Mouse (Mus musculus) embryo, embryonic 9.5 days (tissue): ENCODE data around the gene Tspan5.

Experiments
- DNase-seq: peaks from one replicate; pipeline ENCODE4 v3.0.0-alpha.2; 2017; ENCODE audit errors: extremely low spot score

Tspan5 gene

GRCm38 (mm10) chr3:138845820-138846219, 103.8 kb downstream of the Tspan5 start:
- DNase-seq = no peak

DNA sequence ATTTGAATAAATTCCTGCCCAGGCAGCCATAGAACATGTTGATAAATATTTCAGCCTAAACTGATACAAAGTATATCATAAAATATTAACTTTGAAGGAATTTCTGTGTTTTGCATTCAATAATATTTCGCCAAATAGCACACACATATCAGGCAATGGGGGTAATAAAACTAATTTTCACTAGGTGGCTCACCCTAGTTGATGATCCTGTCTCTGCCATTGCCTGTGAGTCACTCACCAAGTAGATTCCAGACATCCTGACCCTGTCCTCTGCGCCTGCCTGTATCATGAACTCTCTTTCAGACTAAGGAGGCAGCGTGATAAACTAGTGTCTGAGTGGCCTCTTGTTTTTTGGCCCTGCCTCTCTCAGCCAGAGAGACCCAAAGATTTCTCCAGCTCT, 105.8 kb downstream of the Tspan5 start:
- DNase-seq = no peak

GRCm38 (mm10) chr3:138849755-138850301, 107.8 kb downstream of the Tspan5 start:
- no peak for DNase-seq

- peak; percentile 57 for DNase-seq
These were observed 109.9 kb downstream of the Tspan5 start for GRCm38 (mm10) chr3:138851876-138852275.

- no peak for DNase-seq
These were observed 111.1 kb downstream of the Tspan5 start for GRCm38 (mm10) chr3:138852982-138853689.

DNA sequence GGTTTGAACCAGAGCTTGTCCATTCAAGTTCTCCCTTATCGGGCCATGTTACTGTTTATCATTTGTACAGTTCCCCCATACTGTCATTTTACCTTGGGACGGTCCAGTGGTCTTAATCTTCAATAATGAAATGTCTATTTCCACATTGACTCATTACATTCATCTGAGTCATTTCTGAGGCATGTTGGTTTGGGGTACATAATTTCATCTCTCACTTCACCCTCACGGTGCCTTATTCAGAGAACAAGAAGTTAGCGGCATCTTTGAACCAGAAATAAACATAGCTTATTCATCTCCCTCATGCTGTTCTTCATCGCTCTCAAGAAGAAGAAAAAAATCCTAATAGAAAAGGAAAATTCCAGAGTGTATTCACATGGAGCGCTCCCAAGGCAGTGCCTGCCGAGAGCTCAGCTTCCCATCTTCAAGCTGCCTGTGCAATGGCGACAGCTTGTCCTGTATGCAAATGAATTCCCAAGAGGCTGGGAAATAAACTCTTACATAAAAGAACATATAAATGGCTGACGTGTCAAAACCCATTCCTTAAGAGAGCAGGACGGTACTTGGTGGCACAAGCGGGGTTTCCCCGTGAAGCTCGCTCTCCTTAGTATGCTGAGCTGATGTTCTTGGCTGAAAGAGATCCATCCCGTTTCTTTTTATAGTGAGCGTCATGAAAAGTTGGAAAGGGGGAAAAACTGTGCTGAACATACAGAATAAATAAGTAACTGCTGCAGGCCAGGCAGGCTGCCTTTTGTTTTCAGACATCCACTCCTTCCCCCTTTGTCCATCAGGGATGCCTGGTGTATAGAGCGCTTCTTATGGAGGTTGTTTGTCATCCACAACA, 112.2 kb downstream of the Tspan5 start:
- DNase-seq = no peak

DNA sequence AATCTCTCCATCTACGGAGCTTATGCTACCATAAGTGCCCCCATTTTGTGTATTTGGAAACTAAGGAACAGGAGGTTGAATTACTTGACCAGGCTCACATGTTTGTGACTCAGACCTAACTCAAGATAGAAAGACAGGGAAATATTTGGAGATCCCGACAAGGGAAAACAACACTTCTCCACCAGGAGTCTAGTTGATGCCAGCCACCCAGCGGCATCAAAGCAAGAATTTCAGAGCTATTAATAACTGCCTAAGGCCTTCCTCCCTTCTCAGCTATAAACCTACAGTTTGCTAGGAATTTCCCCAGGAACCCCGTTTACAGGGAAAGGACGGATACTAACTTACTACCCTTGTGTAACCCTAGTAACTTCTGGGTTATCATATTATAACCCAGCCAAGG, 113.4 kb downstream of the Tspan5 start:
- no peak for DNase-seq

GRCm38 (mm10) chr3:138856946-138857345, 115.0 kb downstream of the Tspan5 start:
- DNase-seq = no peak

DNA sequence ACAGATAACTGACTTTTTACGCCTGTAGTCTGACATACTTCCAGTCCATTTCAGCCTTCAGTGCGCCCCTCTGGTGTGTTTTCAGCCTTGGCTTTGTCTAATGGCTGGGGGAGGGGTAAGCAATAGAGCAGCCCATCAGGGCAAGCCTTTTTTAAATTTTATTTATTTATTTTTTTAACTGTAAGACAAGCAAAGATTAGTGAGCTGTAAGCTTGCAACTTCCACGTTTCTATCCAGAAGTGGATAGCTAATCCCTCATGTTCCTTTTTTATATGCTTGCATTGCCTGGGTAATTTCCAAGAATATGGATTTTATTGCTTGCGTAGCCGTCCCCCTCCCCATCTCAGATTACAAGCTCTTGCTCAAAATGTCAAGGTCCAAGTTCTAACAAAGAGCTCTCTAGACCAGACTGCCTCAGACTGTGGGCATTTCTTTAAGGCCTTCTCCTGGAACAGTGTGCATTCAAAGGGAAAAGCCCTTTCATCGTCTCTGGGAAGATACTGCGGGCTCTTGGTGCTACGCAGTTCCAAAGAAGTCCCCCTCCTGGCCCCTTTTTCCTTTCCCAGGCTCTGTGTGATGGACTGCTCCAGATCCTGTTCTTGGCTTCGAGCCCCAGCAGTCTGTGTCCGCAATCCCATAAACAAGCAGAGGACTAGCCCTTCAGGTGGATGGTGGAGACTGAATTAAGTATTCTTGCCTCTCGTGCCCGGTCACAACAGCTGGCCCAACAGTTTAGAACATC, 116.0 kb downstream of the Tspan5 start:
- no peak for DNase-seq

GRCm38 (mm10) chr3:138858649-138859048, 116.7 kb downstream of the Tspan5 start:
- no peak for DNase-seq

- no peak for DNase-seq
These were observed 117.2 kb downstream of the Tspan5 start for GRCm38 (mm10) chr3:138859166-138859565.

DNA sequence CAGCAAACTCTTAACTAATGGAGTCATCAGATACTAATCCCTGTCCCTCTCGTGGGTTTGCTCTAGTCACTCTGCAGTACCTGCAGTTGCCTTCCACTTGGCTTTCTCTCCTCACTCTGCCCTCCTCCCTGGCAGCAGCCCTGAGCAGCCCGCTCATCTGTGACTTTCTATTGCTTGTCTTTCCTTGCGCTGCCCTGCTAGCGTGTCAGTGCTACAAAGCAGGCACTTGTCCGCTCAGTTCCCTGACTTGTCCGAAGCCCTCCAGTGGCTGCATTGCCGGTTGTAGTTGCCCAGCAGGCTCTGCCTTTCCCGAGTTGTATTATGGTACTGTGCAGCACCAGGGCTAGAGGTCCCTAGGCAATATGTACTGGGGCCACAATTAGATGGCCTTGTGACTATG, 117.7 kb downstream of the Tspan5 start:
- DNase-seq = no peak

DNA sequence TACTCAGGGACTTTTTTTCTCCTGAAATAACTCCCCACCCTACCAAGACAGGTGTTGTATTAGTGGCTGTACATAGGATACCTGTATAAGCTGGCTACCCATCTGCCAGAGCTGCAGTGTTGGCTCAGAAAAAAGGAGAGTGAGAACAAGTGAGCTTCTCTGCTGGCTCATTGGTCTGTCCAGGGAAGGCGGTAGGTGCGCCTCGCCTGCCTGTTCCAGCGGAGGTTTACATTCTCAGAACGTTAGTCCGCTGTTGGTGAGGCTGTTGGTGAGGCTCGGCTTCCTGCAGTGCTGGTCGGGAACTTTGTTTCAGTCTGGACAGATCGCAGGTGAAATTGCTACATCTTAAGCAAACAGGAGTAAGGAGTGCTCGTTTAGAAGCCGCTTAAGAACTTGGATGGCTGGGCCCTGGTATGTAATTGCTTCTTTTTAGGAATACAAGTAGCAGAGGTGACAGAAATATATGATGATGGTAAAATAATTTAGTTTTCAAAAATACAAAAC, 118.3 kb downstream of the Tspan5 start:
- DNase-seq = no peak

GRCm38 (mm10) chr3:138861032-138861431, 119.0 kb downstream of the Tspan5 start:
- no peak for DNase-seq

GRCm38 (mm10) chr3:138861589-138861988, 119.6 kb downstream of the Tspan5 start:
- DNase-seq = no peak

DNA sequence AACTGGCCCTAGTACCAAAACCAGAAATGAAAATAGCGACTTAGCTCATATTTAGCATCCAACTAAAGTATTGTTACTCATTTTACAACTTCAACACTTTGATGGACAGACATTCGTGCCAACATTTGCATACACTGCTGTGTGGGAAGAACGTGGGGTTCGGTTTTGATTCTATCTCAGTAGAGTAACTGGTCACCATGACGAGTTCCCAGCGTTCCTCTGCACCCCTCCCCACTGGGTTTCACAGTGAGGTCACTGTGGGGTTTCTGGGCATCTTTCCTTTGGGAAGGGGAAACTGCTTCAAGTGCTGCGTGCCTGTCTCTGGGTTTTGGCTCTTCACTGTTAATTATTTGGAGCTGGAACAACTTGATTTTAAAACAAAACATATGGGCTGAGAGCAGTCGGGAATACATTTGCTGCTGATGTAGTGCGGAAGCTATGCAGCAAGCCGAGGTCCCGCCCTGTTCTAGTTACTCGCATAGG, 122.2 kb downstream of the Tspan5 start:
- no peak for DNase-seq

GRCm38 (mm10) chr3:138865271-138865670, 123.3 kb downstream of the Tspan5 start:
- no peak for DNase-seq

DNA sequence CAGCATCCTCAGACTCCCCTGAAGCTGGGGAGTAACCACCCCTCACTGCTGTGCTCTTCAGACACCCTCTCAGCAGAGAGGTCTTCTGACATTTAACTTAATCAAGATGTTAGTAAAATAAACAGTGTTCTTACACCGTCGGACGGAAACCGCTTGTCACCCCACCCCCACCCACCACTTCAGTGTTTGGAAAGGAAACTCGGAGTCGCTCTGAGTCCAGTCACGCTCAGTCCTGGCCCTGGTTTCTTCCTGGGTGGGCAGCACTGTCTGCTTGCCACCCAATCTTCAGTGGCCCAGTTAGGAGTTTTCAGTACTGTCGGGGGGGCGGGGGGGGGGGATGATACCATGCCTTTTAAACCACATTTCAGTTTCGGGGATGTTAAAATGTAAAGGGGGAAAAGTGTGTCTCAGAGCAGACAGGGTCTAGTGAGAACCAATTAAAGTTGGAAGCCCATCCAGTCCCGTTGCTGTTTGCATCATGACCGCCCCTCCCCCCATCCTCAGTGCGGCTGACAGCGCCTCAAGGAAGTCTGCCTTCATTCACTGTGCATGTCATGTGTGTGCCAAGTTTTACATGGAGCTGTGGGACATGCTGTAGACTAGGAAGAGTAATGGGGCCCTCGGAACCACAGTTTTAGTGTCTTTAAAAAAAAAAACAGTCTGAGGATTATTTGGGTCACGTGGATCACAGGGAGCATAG, 125.3 kb downstream of the Tspan5 start:
- DNase-seq = no peak

GRCm38 (mm10) chr3:138868409-138868808, 126.4 kb downstream of the Tspan5 start:
- no peak for DNase-seq

DNA sequence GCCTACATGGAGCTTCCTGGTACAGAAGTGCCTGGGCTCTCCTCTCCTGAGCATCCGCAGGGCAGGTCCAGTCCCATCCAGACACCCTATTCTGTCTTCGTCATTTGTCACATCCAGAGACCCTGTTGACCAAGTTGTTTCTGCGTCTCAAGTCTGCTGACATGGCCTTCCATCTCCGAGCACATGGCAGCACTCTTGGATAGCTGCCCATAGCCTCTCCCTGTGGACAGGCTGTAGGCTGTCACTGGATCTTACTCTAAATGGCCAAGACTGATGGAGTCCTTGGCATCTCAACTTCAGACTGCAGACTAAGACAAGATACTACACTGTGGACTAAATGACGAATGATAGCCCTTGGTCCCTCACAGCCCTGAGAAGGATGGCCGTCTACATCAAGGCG, 133.3 kb downstream of the Tspan5 start:
- DNase-seq = no peak

- DNase-seq = no peak
These were observed 133.9 kb downstream of the Tspan5 start for GRCm38 (mm10) chr3:138875936-138876335.
